Mouse (Mus musculus) kidney, embryonic 14.5 days (tissue): ENCODE data around the gene Apba3. TPM values are rescaled to one million over a fixed set of nuclear protein-coding genes. Genes with fewer than 3 reads are reported as not detected.
"Not testable (repeated sequence)": the region's sequence is repeated elsewhere in the genome, so short reads cannot be mapped to it uniquely, and the experiment has no call there.

Source experiments
- ATAC-seq: fragments of 200-750 bp; cut with Nextera tagmentation; 2 replicates; pipeline ENCODE4 v1.8.0; 2017; ENCODE audit warnings: moderate number of reproducible peaks, mild to moderate bottlenecking, moderate TSS enrichment, moderate library complexity; ENCODE audit not compliant: low FRiP score, low TSS enrichment
- H3K27ac ChIP-seq: fragments of 300-500 bp; sonication (generic); 2 replicates; pipeline ENCODE4 v1.5.1; 2014; ENCODE audit warnings: low read depth, mild to moderate bottlenecking, low read length, moderate library complexity, mixed read lengths
- H3K27me3 ChIP-seq: fragments of 300-500 bp; sonication (generic); 2 replicates; pipeline ENCODE4 v1.6.1; 2014; ENCODE audit warnings: mild to moderate bottlenecking, low read length; ENCODE audit not compliant: control insufficient read depth, insufficient read depth
- H3K36me3 ChIP-seq: fragments of 300-500 bp; sonication (generic); 2 replicates; pipeline ENCODE4 v1.6.1; 2014; ENCODE audit warnings: low read length, mixed read lengths; ENCODE audit not compliant: control insufficient read depth, insufficient read depth
- H3K4me1 ChIP-seq: fragments of 300-500 bp; sonication (generic); 2 replicates; pipeline ENCODE4 v1.6.1; 2014; ENCODE audit warnings: low read length, mixed read lengths; ENCODE audit not compliant: control insufficient read depth, insufficient read depth
- H3K4me2 ChIP-seq: fragments of 300-500 bp; sonication (generic); replicated peaks from 2 replicates; pipeline ENCODE4 v1.6.1; 2014; ENCODE audit warnings: low read depth, mild to moderate bottlenecking, low read length
- H3K4me3 ChIP-seq: fragments of 300-500 bp; sonication (generic); 2 replicates; pipeline ENCODE4 v1.5.1; 2014; ENCODE audit warnings: mild to moderate bottlenecking, low read length
- H3K9ac ChIP-seq: fragments of 300-500 bp; sonication (generic); 2 replicates; pipeline ENCODE4 v1.6.1; 2014; ENCODE audit warnings: low read depth, mild to moderate bottlenecking, low read length, moderate library complexity
- H3K9me3 ChIP-seq: fragments of 300-500 bp; sonication (generic); 2 replicates; pipeline ENCODE4 v1.6.1; 2016; ENCODE audit warnings: low read length; ENCODE audit not compliant: control insufficient read depth
- WGBS: fragments of 180-500 bp; shearing (Covaris S2); extraction: QIAGEN DNeasy Blood & Tissue Kit; methylation state at CpG from one replicate; pipeline ENCODE4 v1.1.7; 2014; 5-methylcytosine and 5-hydroxymethylcytosine counted together
- polyA plus RNA-seq: library from polyadenylated mRNA; unstranded; fragments of >200 nt; fragmentation: Nextera tagmentation; extraction: Ambion mirVana; gene quantifications from 2 replicates; pipeline ENCODE4 v1.2.1, GENCODE M21; 2014

Apba3 gene
- polyA plus RNA-seq, result 51.4 and 52.7 TPM in 2 replicates

GRCm38 (mm10) chr10:81266211-81267105, at the start of gene Apba3, which contains the start of gene Mrpl54:
TSS of gene Apba3 (plus strand) at chr10:81266960.
TSS of gene Mrpl54 (minus strand) at chr10:81266934.
- H3K27me3 ChIP-seq, result no peaks in the 10 kb centered on the region
- WGBS, result under 1% methylated on average over 48 of the region's 48 CpGs
- peaks cover 44% of the 10 kb centered on the region for H3K36me3 ChIP-seq
- H3K4me3 ChIP-seq, result peak within 1 kb of the TSS; percentile 79
- peak within 1 kb of the TSS; percentile 79 for H3K27ac ChIP-seq
- H3K9ac ChIP-seq, result peak within 1 kb of the TSS; percentile 85
- H3K4me1 ChIP-seq, result peaks cover 19% of the 10 kb centered on the region; the same call in 1 of the 2 replicates
- no peaks in the 10 kb centered on the region for H3K9me3 ChIP-seq
- H3K4me2 ChIP-seq, result peak within 1 kb of the TSS; percentile 91
- peak; percentile 94 for ATAC-seq

DNA sequence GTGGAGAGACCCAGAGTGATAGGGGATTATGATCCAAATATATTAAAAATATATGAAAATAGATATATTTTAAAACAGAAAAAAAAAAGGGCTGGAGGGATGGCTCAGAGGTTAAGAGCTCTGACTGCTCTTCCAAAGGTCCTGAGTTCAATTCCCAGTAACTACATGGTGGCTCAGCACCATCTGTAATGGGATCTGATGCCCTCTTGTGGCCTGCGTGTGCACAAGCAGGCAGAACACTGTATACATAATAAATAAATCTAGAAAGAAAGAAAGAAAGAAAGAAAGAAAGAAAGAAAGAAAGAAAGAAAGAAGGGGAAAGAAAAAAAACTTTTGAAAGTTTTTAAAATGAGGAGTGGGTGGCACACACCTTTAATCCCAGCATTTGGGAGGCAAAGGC, 49.5 kb upstream of the Apba3 start:
- not testable (repeated sequence) for H3K9ac ChIP-seq, H3K36me3 ChIP-seq, H3K4me2 ChIP-seq, ATAC-seq, H3K27me3 ChIP-seq, H3K4me3 ChIP-seq, H3K4me1 ChIP-seq, H3K27ac ChIP-seq, H3K9me3 ChIP-seq
- 18% methylated on average over 1 of the region's 1 CpGs for WGBS

DNA sequence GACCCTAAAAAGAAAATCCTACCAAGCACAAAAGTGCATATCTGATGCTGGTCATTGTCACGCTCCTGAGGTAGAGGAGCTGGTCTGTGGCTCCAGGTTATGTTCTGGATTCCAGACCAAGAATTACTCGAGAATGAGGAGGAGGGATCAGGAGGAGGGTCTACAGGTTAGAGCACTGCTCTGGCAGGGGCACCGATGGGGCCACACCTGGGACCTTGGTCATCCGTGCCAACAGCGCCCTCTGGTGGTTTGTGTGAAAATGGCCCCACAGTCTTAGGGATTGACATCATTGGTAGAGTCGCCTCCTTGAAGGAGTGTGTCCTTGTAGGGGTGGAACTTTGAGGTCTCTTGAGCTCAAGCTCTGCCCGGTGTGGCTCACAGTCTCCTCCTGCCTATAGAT, 48.8 kb upstream of the Apba3 start:
- 34% methylated on average over 7 of the region's 7 CpGs for WGBS
- peak; percentile 51; the same call in 1 of the 2 replicates for ATAC-seq

GRCm38 (mm10) chr10:81221402-81222015, 45.3 kb upstream of the Apba3 start:
- 84% methylated on average over 5 of the region's 5 CpGs for WGBS
- Histone ChIP-seq H3K27me3 (no peaks in the 10 kb centered on the region), H3K4me2 (no peak overlapping the region), H3K9ac (no peak overlapping the region), H3K9me3 (no peaks in the 10 kb centered on the region), H3K4me3 (no peak overlapping the region), H3K36me3 (no peaks in the 10 kb centered on the region), H3K4me1 (no peaks in the 10 kb centered on the region), H3K27ac (no peak overlapping the region)
- no peak for ATAC-seq

More for the DNA sequence above, 48.8 kb upstream of the Apba3 start:
- no peak overlapping the region for H3K27ac ChIP-seq
- H3K4me1 ChIP-seq, result no peaks in the 10 kb centered on the region
- H3K9ac ChIP-seq, result no peak overlapping the region
- no peak overlapping the region for H3K4me2 ChIP-seq
- no peaks in the 10 kb centered on the region for H3K36me3 ChIP-seq
- H3K27me3 ChIP-seq, result no peaks in the 10 kb centered on the region
- no peaks in the 10 kb centered on the region for H3K9me3 ChIP-seq
- no peak overlapping the region for H3K4me3 ChIP-seq

DNA sequence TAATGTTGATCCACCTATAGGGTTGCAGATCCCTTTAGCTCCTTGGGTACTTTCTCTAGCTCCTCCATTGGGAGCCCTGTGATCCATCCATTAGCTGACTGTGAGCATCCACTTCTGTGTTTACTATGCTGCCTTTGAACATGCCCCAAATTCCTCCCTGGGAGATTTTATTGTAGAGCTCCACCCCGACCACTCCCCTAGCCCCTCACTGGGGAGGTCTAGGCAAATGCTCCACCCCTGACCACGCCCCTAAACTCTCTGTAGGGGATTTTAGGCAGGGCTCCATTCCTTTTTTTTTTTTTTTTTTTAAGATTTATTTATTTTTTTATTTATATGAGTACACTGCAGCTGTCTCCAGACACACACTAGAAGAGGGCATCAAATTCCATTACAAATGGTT, 43.0 kb upstream of the Apba3 start:
- H3K9ac ChIP-seq, H3K4me1 ChIP-seq, H3K4me3 ChIP-seq, H3K27me3 ChIP-seq, H3K9me3 ChIP-seq, H3K27ac ChIP-seq, ATAC-seq, H3K4me2 ChIP-seq, H3K36me3 ChIP-seq: not testable (repeated sequence)
- WGBS, result 44% methylated on average over 2 of the region's 2 CpGs

DNA sequence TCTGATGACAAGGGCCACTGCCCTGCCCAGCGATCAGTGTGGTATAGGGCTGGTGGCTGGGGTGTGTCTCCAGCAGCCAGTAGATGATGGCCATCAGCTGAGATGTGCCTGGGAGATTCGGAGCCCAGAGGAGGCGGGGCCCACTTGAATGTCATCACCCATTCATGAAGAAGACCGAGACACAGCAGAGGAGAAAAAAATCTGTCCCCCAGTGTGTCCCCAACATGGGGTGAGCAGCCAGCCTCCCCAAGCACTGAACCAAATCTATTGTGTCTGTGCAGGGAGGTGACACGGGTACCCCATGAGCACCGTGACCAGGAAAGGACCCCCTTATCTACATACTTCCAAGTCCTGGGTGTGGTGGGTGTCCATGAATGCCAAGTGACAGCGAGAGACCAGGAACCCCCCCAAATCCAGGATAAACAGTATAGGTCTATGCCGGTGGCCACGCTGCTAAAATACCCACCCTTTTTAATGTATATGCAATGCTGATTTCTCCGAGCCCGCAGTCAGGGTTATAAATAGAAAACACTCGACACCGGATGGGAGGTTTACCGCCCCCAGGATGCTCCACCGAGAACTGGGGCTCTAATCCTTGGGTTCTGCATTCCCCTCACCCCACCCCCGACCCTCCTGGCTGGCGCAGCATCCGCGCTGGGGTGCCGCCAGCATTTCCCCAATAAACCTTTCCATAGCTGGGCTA, 36.9 kb upstream of the Apba3 start:
- no peak overlapping the region for H3K9ac ChIP-seq
- peaks cover 30% of the 10 kb centered on the region for H3K27me3 ChIP-seq
- H3K4me1 ChIP-seq, result peaks cover 8% of the 10 kb centered on the region
- 14% methylated on average over 20 of the region's 20 CpGs for WGBS
- ATAC-seq, result no peak
- no peaks in the 10 kb centered on the region for H3K36me3 ChIP-seq
- H3K4me3 ChIP-seq, result peak overlapping the region; percentile 12; the same call in 1 of the 2 replicates
- no peaks in the 10 kb centered on the region for H3K9me3 ChIP-seq
- no peak overlapping the region for H3K27ac ChIP-seq
- no peak overlapping the region; the same call in 1 of the 2 replicates for H3K4me2 ChIP-seq

DNA sequence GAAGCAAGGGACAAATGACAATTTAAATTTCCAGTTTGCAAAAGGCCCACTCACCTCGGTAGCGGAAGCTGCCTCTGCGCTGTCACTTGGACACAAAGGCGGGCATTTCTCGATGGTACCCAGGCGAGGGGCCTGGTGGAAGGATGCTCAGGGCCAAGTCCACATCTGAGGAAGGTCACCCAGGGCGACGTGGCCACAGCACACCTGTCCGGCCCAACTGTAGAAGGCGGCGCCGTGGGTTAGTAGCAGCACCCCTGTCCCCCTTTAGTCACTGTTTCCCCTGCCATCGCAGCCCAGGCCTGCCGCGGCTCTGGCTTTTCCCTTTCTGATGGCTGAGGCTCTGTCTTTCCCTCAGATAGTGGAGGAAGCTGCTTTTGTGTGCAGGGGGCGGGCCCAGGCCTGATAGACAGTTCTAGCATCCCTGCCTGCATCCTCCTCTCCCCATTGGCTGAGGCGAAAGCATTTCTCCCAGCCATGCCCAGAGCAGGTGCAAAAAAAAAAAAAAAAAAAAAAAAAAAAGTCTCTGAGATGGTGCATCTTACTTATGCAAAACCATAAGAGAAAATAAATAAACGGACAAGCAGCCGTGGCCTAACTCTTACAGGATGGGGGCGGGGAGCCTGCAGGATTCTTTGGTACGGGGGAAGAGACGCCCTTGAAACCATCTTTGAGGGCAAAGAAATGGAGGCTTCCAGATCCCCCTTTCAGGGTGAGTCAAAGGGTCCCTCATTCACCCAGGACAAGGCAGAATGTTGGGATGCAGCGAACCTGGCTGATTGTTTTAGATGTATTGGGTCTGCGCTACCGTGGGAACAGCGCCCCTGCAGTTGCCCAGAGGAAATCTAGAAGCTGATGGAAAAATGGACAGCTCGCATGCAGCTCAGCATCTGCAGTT, 36.1 kb upstream of the Apba3 start, which contains the start of gene Atcay:
TSS of gene Atcay (minus strand) at position 396 of the 895 bp plus-strand sequence.
- Histone ChIP-seq H3K4me2 (peak within 1 kb of the TSS; percentile 22), H3K4me1 (peaks cover 8% of the 10 kb centered on the region), H3K27me3 (peaks cover 30% of the 10 kb centered on the region), H3K9ac (no peak within 1 kb of the TSS), H3K36me3 (no peaks in the 10 kb centered on the region), H3K27ac (no peak within 1 kb of the TSS), H3K4me3 (peak within 1 kb of the TSS; percentile 12; the same call in 1 of the 2 replicates), H3K9me3 (no peaks in the 10 kb centered on the region)
- no peak for ATAC-seq
- WGBS, result 10% methylated on average over 27 of the region's 27 CpGs

DNA sequence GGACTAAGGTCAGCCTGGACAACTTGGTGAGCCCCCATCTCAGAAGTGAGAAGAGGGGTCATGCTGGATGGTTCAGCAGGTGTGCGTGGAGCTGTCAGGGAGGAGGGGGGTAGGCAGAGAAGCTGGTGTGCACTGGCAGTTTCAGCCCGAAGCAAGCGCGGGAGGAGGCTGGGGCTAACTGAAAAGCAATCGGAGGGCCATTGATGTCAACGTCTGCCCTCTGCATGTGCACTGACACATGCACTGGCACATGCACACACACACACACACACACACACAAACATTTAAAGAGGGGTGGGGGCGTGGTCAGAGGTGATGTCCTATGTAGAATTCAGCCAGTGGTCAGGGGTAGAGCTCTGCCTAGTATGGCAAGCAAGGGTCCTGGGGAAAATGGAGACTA, 35.3 kb upstream of the Apba3 start:
- peaks cover 8% of the 10 kb centered on the region for H3K4me1 ChIP-seq
- H3K9me3 ChIP-seq, result no peaks in the 10 kb centered on the region
- no peaks in the 10 kb centered on the region for H3K36me3 ChIP-seq
- 49% methylated on average over 7 of the region's 7 CpGs for WGBS
- H3K4me2 ChIP-seq, result no peak overlapping the region
- H3K27ac ChIP-seq, result no peak overlapping the region
- peak overlapping the region; percentile 9; the same call in 1 of the 2 replicates for H3K4me3 ChIP-seq
- peaks cover 30% of the 10 kb centered on the region for H3K27me3 ChIP-seq
- ATAC-seq, result no peak
- H3K9ac ChIP-seq, result no peak overlapping the region
